Mouse (Mus musculus): ENCODE data around the gene Mfsd2b.

DNA sequence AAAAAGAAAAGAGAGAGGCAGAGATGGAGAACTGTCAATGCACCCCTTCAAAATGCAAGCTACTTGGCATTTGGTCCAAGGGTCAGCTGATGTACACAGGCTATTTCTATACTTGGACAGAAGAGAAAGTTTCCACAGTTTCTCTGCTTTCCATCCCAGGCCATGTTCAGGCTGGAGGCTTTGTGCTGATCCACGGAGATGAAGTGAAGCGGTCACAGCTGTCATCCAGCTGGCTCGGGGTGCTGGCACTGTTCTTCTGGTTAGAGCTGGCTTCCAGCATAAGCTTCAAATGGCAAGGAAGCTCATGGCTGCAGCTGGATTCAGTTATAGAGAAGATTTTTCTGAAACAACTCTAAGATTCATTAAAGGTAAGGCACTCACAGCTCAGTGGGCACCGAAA, 60.5 kb downstream of the Mfsd2b start:
- TF ChIP-seq CTCF (IDR thresholded peaks at IDR 0.05; ENCODE audit: control insufficient read depth, insufficient read depth, low read length) (no peak), POLR2A (IDR thresholded peaks at IDR 0.05; ENCODE audit: borderline replicate concordance, control insufficient read depth, low read depth, low read length) (no peak)
